Mouse (Mus musculus) embryonic fibroblast, embryonic 13.5 days (primary cell): ENCODE measurements at regions not wholly inside any gene's neighbourhood (a gene's known extent, or its start where the extent isn't known, plus 50 kb on each side); places are given as distances from the start of the nearest gene placed in this dataset.

Source experiments
- CTCF ChIP-seq: IDR thresholded peaks from 2 replicates; pipeline ENCODE4 v1.5.1; 2011; ENCODE audit warnings: mild to moderate bottlenecking, control low read depth, low read length, moderate library complexity, borderline replicate concordance; ENCODE audit not compliant: insufficient read depth
- POLR2A ChIP-seq: IDR thresholded peaks from 2 replicates; pipeline ENCODE4 v1.6.1; 2011; ENCODE audit warnings: low read depth, mild to moderate bottlenecking, control low read depth, low read length, moderate library complexity

DNA sequence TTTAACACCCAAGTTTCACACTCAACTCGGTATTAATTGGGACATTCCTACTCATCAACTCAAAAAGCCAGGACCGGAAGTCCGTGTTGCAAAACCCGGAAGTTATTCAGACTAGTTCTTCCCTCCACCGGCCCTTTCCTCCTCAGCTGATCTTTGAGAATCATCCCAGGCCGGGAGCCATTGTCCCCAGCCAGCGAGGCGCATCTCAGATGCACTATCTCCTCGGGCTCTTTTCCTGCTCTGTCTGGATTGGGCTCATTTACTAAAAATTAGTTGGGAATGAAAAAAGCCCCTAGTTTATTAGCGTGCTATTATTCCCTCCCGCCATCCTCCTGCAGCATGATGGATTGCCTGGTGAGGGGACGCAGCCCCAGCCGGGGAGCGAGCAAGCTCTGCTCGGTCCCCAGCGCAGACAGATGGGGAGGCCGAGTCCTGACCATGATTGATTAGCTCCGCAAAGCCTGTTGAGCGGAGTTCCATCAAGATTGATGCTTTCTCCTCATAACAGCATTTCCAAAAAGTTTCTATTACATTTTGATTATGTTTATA, 93.5 kb upstream of the Top1 start:
- TF ChIP-seq CTCF: no peak
- no peak for TF ChIP-seq POLR2A
